Mouse (Mus musculus): ENCODE measurements around the gene Ift74. TPM values are rescaled to one million over a fixed set of nuclear protein-coding genes. Genes with fewer than 3 reads are reported as not detected.

Ift74 gene
- polyA plus RNA-seq, 1 experiment from 2014 or later: 1.9 TPM

MicroRNAs encoded within 50 kb of the gene (microRNA counts, 519-probe panel; counts per million panel counts)
- microRNA mmu-miR-872: 2,722 counts per million, percentile 52 among the panel's probes with 10 or more counts

Small RNA genes within 50 kb of the gene (microRNA-seq; reads per million reads assigned to microRNA genes)
- 850 reads per million, percentile 74 among the genes with 10 or more reads in this experiment for gene Mir872

Other genes starting within 250 kb of the Ift74 start
- not detected in 2 replicates for gene Gm10306, start 57.9 kb upstream of the Ift74 start, polyA plus RNA-seq (2015; fragmentation: Nextera tagmentation; extraction: Ambion mirVana)
- gene Caap1, start 57.7 kb upstream of the Ift74 start, polyA plus RNA-seq (2015; fragmentation: Nextera tagmentation; extraction: Ambion mirVana): 7.5 and 9.1 TPM in 2 replicates
- gene Plaa, start 11.2 kb upstream of the Ift74 start, polyA plus RNA-seq (2015; fragmentation: Nextera tagmentation; extraction: Ambion mirVana): 25.9 and 26.4 TPM in 2 replicates
- 0.03 and 0.07 TPM in 2 replicates for gene Lrrc19, start 35.7 kb downstream of the Ift74 start, polyA plus RNA-seq (2015; fragmentation: Nextera tagmentation; extraction: Ambion mirVana)
- 4.0 and 4.8 TPM in 2 replicates for gene Tek, start 124.8 kb downstream of the Ift74 start, polyA plus RNA-seq (2015; fragmentation: Nextera tagmentation; extraction: Ambion mirVana)

Data from liver, embryonic 15.5 days (tissue).